Mouse (Mus musculus): ENCODE results near the gene Pdzd9.
A peak's percentile ranks its signal among the peaks of the same experiment; 100 is the strongest.

Pdzd9 gene

GRCm38 (mm10) chr7:120634711-120635361 lies 35.3 kb downstream of the Pdzd9 start, which contains the start of gene Uqcrc2:
Gene Uqcrc2, plus strand, starts transcription at chr7:120635176.
- DNase-seq, result peak; percentile 83

- no peak for DNase-seq
These were observed 35.8 kb downstream of the Pdzd9 start for GRCm38 (mm10) chr7:120634301-120634700.

GRCm38 (mm10) chr7:120632518-120632917 lies 37.6 kb downstream of the Pdzd9 start:
- DNase-seq, result peak; percentile 50

- DNase-seq, result no peak
These were observed 49.3 kb downstream of the Pdzd9 start for GRCm38 (mm10) chr7:120620841-120621240.

GRCm38 (mm10) chr7:120620075-120620771 lies 49.9 kb downstream of the Pdzd9 start:
- no peak for DNase-seq
